Mouse (Mus musculus) E14TG2a.4 (cell line): ENCODE results near the gene Espn.
A peak's percentile ranks its signal among the peaks of the same experiment; 100 is the strongest.

Source experiments
- H3K27me3 ChIP-seq: 2 replicates; pipeline ENCODE4 v1.6.1; 2014; ENCODE audit warnings: low read length, control low read depth; ENCODE audit not compliant: insufficient read depth
- H3K36me3 ChIP-seq: 2 replicates; pipeline ENCODE4 v1.6.1; 2014; ENCODE audit warnings: low read length, control low read depth; ENCODE audit not compliant: insufficient read depth
- H3K4me1 ChIP-seq: replicated peaks from 2 replicates; pipeline ENCODE4 v1.6.1; 2014; ENCODE audit warnings: low read depth, low read length, control low read depth
- H3K4me3 ChIP-seq: replicated peaks from 2 replicates; pipeline ENCODE4 v1.5.1; 2014; ENCODE audit warnings: mild to moderate bottlenecking, low read length
- H3K9me3 ChIP-seq: 2 replicates; pipeline ENCODE4 v1.6.1; 2014; ENCODE audit warnings: low read length, control low read depth
- CTCF ChIP-seq: conservative IDR thresholded peaks from 2 replicates; pipeline ENCODE4 v1.5.1; 2014; ENCODE audit warnings: low read length
- NANOG ChIP-seq: IDR thresholded peaks from 2 replicates; pipeline ENCODE4 v1.6.1; 2014; ENCODE audit warnings: borderline replicate concordance, low read length, mixed read lengths
- POU5F1 ChIP-seq: IDR thresholded peaks from 2 replicates; pipeline ENCODE4 v1.6.1; 2014; ENCODE audit warnings: low read length, borderline replicate concordance

Espn gene

DNA sequence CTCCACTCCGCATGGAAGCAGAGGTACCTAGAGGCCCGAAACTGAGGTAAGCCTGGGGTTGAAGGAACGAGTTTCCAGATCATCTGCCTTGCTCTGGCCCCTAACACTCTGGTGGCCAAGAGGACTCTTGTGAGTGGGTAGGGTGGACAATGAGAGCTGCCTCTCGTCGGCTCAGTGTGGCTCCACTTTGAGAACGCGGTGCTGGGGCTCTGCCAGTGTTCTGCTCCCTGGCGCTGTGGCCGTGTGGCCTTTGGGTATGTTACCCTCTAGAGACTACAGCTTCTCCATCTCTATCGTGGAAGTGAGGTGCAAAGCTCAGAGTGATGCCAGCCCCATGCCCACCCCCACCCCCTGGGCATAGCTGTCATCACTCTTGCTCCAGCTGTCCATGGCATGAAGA, 79.5 kb downstream of the Espn start:
- Histone ChIP-seq H3K4me3 (0 out of 2 replicates have a peak overlapping the region, but pooled peaks have one; percentile 7), H3K27me3 (peaks cover 20% of the 10 kb centered on the region), H3K9me3 (no peaks in the 10 kb centered on the region), H3K4me1 (peaks cover 40% of the 10 kb centered on the region), H3K36me3 (no peaks in the 10 kb centered on the region)
- TF ChIP-seq POU5F1: no peak
- no peak for TF ChIP-seq NANOG

DNA sequence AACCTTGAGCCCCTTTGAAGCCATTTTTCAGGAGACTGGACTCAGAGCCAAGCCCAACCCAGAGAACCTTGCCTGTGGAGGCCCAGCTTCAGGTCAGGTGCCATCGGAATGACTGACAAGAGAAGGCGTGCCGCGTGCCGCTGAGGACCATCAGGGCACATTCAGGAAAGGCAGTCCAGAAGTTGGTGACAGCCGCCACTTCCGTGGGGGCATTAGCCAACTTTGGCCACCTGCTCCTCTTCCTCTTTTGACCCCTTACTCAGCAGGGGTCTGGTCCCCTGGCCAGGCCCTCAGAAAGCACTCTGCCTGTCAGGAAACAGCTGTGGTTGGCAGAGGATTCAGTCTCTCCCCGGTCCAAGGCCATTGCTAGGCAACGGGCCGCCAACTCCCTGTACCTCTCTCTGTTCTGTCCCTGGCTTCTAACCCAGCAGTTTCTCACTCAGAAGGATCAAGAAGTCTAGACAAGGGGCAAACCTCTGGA, 80.0 kb downstream of the Espn start, which contains the start of gene Plekhg5:
Plekhg5 (plus strand) TSS at position 378 of the 481 bp plus-strand sequence.
- peaks cover 18% of the 10 kb centered on the region for H3K27me3 ChIP-seq
- 0 out of 2 replicates have a peak within 1 kb of the TSS, but pooled peaks have one; percentile 7 for H3K4me3 ChIP-seq
- H3K36me3 ChIP-seq: no peaks in the 10 kb centered on the region
- H3K9me3 ChIP-seq: no peaks in the 10 kb centered on the region
- no peak for TF ChIP-seq POU5F1
- no peak for TF ChIP-seq CTCF
- no peak for TF ChIP-seq NANOG
- peaks cover 37% of the 10 kb centered on the region for H3K4me1 ChIP-seq

DNA sequence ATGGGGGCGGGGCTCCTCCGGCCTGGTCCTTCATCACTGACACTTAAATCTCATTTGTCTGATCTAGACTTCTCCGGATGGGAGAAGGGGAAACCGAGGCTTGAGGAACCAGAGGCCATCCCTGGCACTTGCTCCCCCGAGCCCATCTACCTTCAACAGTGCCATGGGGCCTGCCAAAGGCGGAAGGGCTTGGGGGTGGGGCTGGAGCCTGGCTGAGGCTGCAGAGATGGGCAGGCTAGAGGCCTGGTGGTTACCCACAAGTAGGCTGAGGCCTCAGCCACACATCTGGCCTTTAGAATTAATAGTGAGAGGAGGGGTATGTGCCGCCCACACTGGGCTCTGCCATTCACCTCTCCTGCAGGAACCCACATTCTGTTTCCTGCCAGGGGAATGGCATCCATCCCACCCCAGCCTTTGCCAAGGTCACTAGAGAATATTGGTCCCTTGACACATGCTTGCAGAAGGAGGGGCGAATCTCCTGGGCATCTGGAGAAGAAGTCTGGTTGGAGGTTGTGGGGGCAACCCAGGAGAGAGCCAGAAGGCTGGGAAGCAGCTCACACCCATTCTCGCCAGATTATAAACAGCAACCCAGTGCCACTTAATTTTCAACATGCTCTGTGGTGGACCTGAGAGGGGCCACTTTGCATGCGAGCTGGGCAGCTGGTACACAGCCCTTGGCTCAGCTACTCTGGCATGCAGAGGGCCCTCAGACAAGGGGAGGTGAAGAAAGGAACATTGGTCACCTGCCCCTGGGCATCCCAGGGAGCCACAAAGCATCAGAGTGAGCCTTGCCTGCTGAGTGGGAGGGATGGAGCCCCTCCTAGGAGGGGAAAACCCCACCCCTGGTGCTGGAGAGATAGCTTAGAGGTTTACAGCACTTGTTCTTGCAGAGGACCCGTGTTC, 81.4 kb downstream of the Espn start:
- TF ChIP-seq NANOG (no peak), POU5F1 (no peak), CTCF (no peak)
- no peaks in the 10 kb centered on the region for H3K36me3 ChIP-seq
- H3K9me3 ChIP-seq: no peaks in the 10 kb centered on the region
- peaks cover 34% of the 10 kb centered on the region for H3K4me1 ChIP-seq
- peaks cover 11% of the 10 kb centered on the region; the same call in 1 of the 2 replicates for H3K27me3 ChIP-seq
- no peak overlapping the region for H3K4me3 ChIP-seq
